27 mouse cellular contexts compared by ENCODE assay signal in genomic region chr4:142503761-142504160, GRCm38 (mm10).
"Had no signal": no experiment of that assay in that cellular context is flagged by ENCODE, and none has a peak within 500 bp of the region (broad histone marks: within the 10 kb centered on the region; RNA-seq: fewer than 3 reads in every experiment).

No protein-coding gene starts in this region.

- H3K4me1 ChIP-seq: embryonic facial prominence, embryonic 15.5 days had no signal

- H3K27me3 ChIP-seq: embryonic facial prominence, embryonic 12.5 days; embryonic facial prominence, embryonic 13.5 days; embryonic facial prominence, embryonic 15.5 days; forebrain, embryonic 12.5 days; forebrain, embryonic 13.5 days; forebrain, embryonic 15.5 days had no signal

- ATAC-seq: forebrain, embryonic 13.5 days; forebrain, embryonic 14.5 days; forebrain, embryonic 15.5 days; forebrain, embryonic 16.5 days; forebrain, postnatal 0 days had no signal

- H3K36me3 ChIP-seq: embryonic facial prominence, embryonic 10.5 days; embryonic facial prominence, embryonic 12.5 days; embryonic facial prominence, embryonic 13.5 days; embryonic facial prominence, embryonic 15.5 days; forebrain, embryonic 10.5 days; forebrain, embryonic 12.5 days; forebrain, embryonic 15.5 days had no signal

- DNase-seq: cerebellum, adult 9-10 months; cerebellum, adult 9-11 months; cerebellum, postnatal 10 days; cerebellum, postnatal 14 days; cerebellum, postnatal 25 days; cerebellum, postnatal 36 days; embryo, embryonic 11 days; forebrain, postnatal 0 days; gastrocnemius, adult 2 months; gastrocnemius, postnatal 10 days; gastrocnemius, postnatal 14 days; gastrocnemius, postnatal 25 days; gastrocnemius, postnatal 36 days; heart, adult 11 months; heart, adult 18-20 months; heart, adult 2 months had no signal

- H3K9me3 ChIP-seq: embryonic facial prominence, embryonic 10.5 days; embryonic facial prominence, embryonic 12.5 days; embryonic facial prominence, embryonic 13.5 days; embryonic facial prominence, embryonic 15.5 days; forebrain, embryonic 10.5 days; forebrain, embryonic 12.5 days; forebrain, embryonic 13.5 days; forebrain, embryonic 15.5 days had no signal

- H3K4me3 ChIP-seq: embryonic facial prominence, embryonic 10.5 days; embryonic facial prominence, embryonic 12.5 days; embryonic facial prominence, embryonic 13.5 days; embryonic facial prominence, embryonic 15.5 days; erythroblast, embryonic 14.5 days; forebrain, embryonic 10.5 days; forebrain, embryonic 12.5 days; forebrain, embryonic 13.5 days; forebrain, embryonic 15.5 days; gastrocnemius, adult 2 months; heart, adult 2 months had no signal
